8 mouse cellular contexts compared by ENCODE assay signal in genomic region chr6:137542231-137543152, GRCm38 (mm10).
DNase-seq lines count a peak whose midpoint lies in the region; ATAC-seq and TF ChIP-seq lines count a peak whose summit lies in the region.

No protein-coding gene starts in this region.

- 0 out of 2 replicates have a peak overlapping the region, but pooled peaks have one; percentile 7 for H3K27ac ChIP-seq in heart, embryonic 12.5 days (ENCODE audit: poor library complexity, severe bottlenecking)
- H3K27ac ChIP-seq in hindbrain, embryonic 11.5 days (ENCODE audit: low read depth, low read length) = peak overlapping the region; percentile 37; the same call in 1 of the 2 replicates
- H3K27ac ChIP-seq in midbrain, embryonic 15.5 days = 0 out of 2 replicates have a peak overlapping the region, but pooled peaks have one; percentile 39
- H3K27ac ChIP-seq in liver, postnatal 0 days (ENCODE audit: low read depth) = no peak overlapping the region

- TF ChIP-seq EP300 in liver, postnatal 0 days (IDR thresholded peaks at IDR 0.05; ENCODE audit: low read depth) = no peak

- no peak overlapping the region for H3K9ac ChIP-seq in heart, embryonic 12.5 days
- H3K9ac ChIP-seq in hindbrain, embryonic 11.5 days (ENCODE audit: low read depth, low read length) = no peak overlapping the region
- H3K9ac ChIP-seq in midbrain, embryonic 15.5 days = no peak overlapping the region
- H3K9ac ChIP-seq in liver, postnatal 0 days (replicated peaks) = no peak overlapping the region

- H3K4me3 ChIP-seq in heart, embryonic 12.5 days = no peak overlapping the region
- H3K4me3 ChIP-seq in hindbrain, embryonic 11.5 days (ENCODE audit: low read depth, low read length) = no peak overlapping the region
- no peak overlapping the region for H3K4me3 ChIP-seq in midbrain, embryonic 15.5 days
- H3K4me3 ChIP-seq in liver, postnatal 0 days (ENCODE audit: low read depth, low read length) = no peak overlapping the region

- no peaks in the 10 kb centered on the region for H3K27me3 ChIP-seq in heart, embryonic 12.5 days (replicated peaks)
- H3K27me3 ChIP-seq in hindbrain, embryonic 11.5 days (ENCODE audit: control insufficient read depth, insufficient read depth, low read length) = no peaks in the 10 kb centered on the region
- H3K27me3 ChIP-seq in midbrain, embryonic 15.5 days (replicated peaks) = no peaks in the 10 kb centered on the region
- no peaks in the 10 kb centered on the region for H3K27me3 ChIP-seq in liver, postnatal 0 days (ENCODE audit: insufficient read depth, low read length)

- 9% methylated on average over 10 of the region's 10 CpGs for WGBS in heart, embryonic 12.5 days
- WGBS in hindbrain, embryonic 11.5 days = 6% methylated on average over 10 of the region's 10 CpGs
- 4% methylated on average over 10 of the region's 10 CpGs for WGBS in midbrain, embryonic 15.5 days
- 30% methylated on average over 10 of the region's 10 CpGs for WGBS in liver, postnatal 0 days (ENCODE audit: insufficient replicate concordance)

- TF ChIP-seq CTCF in liver, postnatal 0 days (IDR thresholded peaks at IDR 0.05; ENCODE audit: low read depth) = no peak

- no peaks in the 10 kb centered on the region for H3K36me3 ChIP-seq in heart, embryonic 12.5 days
- no peaks in the 10 kb centered on the region for H3K36me3 ChIP-seq in hindbrain, embryonic 11.5 days (ENCODE audit: control insufficient read depth, insufficient read depth, low read length)
- H3K36me3 ChIP-seq in midbrain, embryonic 15.5 days (replicated peaks) = no peaks in the 10 kb centered on the region
- no peaks in the 10 kb centered on the region for H3K36me3 ChIP-seq in liver, postnatal 0 days (replicated peaks; ENCODE audit: insufficient read depth, low read length)

- ATAC-seq in heart, embryonic 12.5 days (ENCODE audit: insufficient number of reproducible peaks, low FRiP score) = no peak
- ATAC-seq in hindbrain, embryonic 11.5 days (ENCODE audit: low FRiP score) = peak; percentile 87
- peak; percentile 82 for ATAC-seq in midbrain, embryonic 15.5 days (replicated peaks)
- no peak for ATAC-seq in liver, postnatal 0 days

- H3K4me1 ChIP-seq in heart, embryonic 12.5 days (replicated peaks) = peaks cover 30% of the 10 kb centered on the region
- 0 out of 2 replicates have a peak, but pooled peaks cover 3% of the 10 kb centered on the region for H3K4me1 ChIP-seq in hindbrain, embryonic 11.5 days (replicated peaks; ENCODE audit: control insufficient read depth, insufficient read depth, low read length)
- H3K4me1 ChIP-seq in midbrain, embryonic 15.5 days = peaks cover 23% of the 10 kb centered on the region
- peaks cover 8% of the 10 kb centered on the region for H3K4me1 ChIP-seq in liver, postnatal 0 days (ENCODE audit: insufficient read depth)

- DNase-seq in heart, adult 8-10 months (ENCODE audit: low spot score) = no peak
- peak; percentile 63 for DNase-seq in embryo, embryonic 11 days
- DNase-seq in hindbrain, embryonic 11.5 days (ENCODE audit: low spot score) = peak; percentile 57
- no peak for DNase-seq in kidney, adult 8-10 months
- no peak for DNase-seq in liver, postnatal 0 days
- no peak for DNase-seq in adrenal gland, adult 18-20 months (ENCODE audit: low spot score in 2 of 2)

- H3K4me2 ChIP-seq in heart, embryonic 12.5 days = peak overlapping the region; percentile 29
- H3K4me2 ChIP-seq in hindbrain, embryonic 11.5 days (replicated peaks; ENCODE audit: low read depth, low read length) = no peak overlapping the region
- H3K4me2 ChIP-seq in midbrain, embryonic 15.5 days = peak overlapping the region; percentile 4; the same call in 1 of the 2 replicates
- H3K4me2 ChIP-seq in liver, postnatal 0 days (ENCODE audit: low read depth, low read length) = no peak overlapping the region

- 0 out of 2 replicates have a peak, but pooled peaks cover 5% of the 10 kb centered on the region for H3K9me3 ChIP-seq in heart, embryonic 12.5 days (replicated peaks)
- no peaks in the 10 kb centered on the region for H3K9me3 ChIP-seq in hindbrain, embryonic 11.5 days (ENCODE audit: control insufficient read depth, low read length)
- H3K9me3 ChIP-seq in midbrain, embryonic 15.5 days = no peaks in the 10 kb centered on the region
- H3K9me3 ChIP-seq in liver, postnatal 0 days (ENCODE audit: low read length) = no peaks in the 10 kb centered on the region

Comparison
In these comparisons a context has a peak if more than half of its experiments do, and no peak if none do; other contexts are left out.
1. ATAC-seq: peak in hindbrain, embryonic 11.5 days (single experiment) and midbrain, embryonic 15.5 days (single experiment); none in heart, embryonic 12.5 days (single experiment) and liver, postnatal 0 days (single experiment).
2. H3K4me2 ChIP-seq: peak in heart, embryonic 12.5 days (single experiment) and midbrain, embryonic 15.5 days (single experiment); none in hindbrain, embryonic 11.5 days (single experiment) and liver, postnatal 0 days (single experiment).
3. DNase-seq: peak in embryo, embryonic 11 days (single experiment) and hindbrain, embryonic 11.5 days (single experiment); none in heart, adult 8-10 months (single experiment), kidney, adult 8-10 months (0 of 2), liver, postnatal 0 days (single experiment) and adrenal gland, adult 18-20 months (0 of 2).